Mouse (Mus musculus) CD4-positive, CD25-positive, alpha-beta regulatory T cell, adult 4 months (primary cell): ENCODE data around the gene Sema4b. TPM values are rescaled to one million over a fixed set of nuclear protein-coding genes. Genes with fewer than 3 reads are reported as not detected.
A peak's percentile ranks its signal among the peaks of the same experiment; 100 is the strongest.

ENCODE experiments used
- ATAC-seq: one replicate; pipeline ENCODE4 v1.8.0; 2017
- polyA plus RNA-seq, 2 experiments: library from polyadenylated mRNA; unstranded; fragments of 100-300 nt; shearing (Covaris generic); gene quantifications; one replicate each; pipeline ENCODE4 v1.2.1; 2017

Gene Sema4b
- 10 to 100 TPM; 19.2 to 26.0 TPM for polyA plus RNA-seq

DNA sequence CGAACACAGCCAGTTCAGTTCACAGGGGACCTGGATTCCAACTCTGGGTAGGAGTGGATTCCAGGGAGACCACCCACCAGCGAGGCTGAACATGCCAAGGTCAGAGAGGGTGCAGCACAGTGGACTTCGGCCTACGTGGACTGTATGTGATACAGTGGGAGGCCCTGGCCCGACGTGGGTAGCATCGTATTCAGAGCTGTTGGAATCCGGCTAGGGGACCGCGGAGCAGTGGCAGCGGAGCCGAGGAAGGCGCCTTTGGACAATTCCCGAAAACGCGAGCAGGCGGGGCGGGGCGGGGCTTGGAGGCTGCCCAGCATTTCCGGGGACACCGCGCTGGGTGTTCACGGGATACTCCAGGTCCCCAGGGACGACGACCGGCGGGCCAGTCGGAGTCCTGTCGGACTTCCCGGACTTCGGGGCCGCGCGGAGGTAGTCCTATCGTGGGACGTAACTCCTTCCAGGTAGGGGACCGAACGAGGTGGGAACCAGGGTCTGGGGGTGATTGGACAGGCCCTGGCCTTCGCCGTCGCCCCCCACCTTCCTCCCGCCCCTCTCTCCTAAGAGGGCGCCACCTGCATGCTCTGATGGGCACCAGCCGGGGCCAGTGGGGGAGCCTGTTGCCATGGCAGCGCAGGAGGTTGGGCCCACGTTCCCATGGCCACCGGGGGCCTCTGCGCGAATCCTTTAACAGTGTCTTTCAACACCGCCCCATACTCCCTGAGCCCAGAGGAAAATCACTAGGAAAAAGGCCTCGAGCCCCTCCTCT is at the start of gene Sema4b:
Sema4b (plus strand) TSS at position 311 of the 766 bp plus-strand sequence.
- ATAC-seq: peak; percentile 20

DNA sequence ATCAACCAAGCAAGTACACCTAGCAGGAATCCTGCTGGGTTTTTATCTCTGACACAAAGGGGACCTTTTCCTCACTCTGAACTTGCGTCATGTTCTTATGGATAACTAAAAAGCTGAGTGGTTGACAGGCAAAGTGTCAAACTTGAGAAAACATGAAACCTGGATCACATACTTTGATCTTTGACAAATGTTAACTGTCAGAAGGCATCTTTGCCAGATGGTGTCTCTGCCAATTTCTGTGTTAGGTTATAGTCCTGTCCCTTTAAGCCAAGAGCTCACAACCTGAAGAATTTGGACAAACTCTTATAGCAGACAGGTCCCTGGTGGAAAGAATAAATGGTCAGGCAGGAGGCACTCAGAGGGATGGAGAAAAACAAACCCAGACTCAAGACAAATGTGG is 48.3 kb upstream of the Sema4b start:
- ATAC-seq: no peak

DNA sequence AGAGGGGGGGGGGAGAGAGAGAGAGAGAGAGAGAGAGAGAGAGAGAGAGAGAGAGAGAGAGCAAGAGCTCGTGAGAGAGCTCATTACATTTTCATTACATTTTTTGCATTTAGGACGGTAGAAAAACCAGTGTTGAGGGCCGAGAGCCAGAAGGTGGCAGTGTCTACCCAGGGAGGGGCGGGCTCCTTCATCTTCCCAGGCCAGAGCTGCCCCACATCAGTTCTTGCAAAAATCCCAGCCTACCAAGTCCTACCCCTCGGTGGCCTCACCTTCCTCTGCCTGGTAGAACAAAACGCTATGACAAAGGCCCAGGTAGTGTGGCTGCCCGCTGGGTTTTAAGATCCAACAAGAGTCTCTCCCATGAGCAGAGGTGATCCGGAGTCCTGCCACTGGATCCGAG is 45.8 kb upstream of the Sema4b start:
- peak; percentile 81 for ATAC-seq

DNA sequence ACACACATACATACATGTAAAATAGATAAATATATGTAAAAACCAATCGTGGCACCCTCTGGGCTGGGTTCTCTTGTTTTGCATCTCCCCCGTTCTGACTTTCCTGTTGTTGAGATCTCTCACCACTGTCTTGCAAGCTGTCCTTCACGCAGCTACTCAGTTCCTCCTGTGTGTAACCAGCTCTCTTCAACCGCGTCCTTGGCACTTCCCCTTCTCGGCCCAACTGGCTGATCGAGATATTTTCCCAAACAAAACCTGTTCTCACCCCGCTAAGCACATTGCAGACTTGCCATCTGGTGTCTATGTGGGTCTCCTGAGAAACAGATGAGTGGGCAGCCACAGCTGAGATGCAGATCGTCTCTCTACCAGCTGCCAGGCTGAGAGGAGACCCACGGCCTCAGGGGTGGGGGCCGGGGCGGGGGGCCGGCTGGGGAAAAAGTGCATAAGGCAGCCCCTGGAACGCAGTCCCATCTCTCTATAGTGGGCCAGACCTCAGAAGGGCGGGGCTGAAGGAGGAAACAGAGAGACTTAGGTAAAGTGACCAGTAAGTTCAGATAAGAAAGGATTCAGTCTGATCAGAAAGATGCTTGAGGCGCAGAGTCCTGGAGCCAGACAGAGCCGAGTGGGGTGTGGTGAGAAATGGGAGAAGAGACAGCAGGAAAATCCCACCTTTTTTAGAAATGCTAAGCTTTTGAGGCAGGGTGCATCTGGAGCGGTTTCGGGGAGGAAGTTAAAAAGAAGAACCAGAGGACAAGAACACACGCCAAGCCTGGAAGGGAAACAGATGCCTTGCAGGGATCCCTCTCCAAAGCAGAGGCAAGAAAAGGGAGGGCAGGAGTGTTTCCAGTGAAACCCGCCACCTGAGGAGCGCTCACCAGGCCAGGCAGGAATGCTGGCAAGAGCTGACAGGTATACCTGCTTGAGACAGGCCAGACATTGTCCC is 43.0 kb upstream of the Sema4b start:
- ATAC-seq: peak; percentile 44

DNA sequence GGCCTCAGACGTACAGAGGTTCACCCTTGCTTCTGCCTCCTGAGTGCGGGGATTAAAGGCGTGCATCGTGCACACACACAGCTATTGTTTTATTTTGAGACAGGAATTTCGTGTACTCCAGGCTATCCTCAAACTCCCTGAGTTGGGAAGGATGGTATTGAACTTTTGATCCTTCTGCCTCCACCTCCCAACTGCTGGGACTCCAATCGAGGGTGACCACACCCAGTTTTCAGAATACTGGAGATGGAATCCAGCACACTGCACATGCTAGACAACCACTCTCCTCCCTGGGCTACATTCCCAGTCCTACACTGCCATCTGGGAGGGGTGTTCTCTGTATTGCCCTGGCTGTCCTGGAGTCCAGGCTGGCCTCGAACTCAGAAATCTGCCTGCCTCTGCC is 41.9 kb upstream of the Sema4b start:
- ATAC-seq: no peak

DNA sequence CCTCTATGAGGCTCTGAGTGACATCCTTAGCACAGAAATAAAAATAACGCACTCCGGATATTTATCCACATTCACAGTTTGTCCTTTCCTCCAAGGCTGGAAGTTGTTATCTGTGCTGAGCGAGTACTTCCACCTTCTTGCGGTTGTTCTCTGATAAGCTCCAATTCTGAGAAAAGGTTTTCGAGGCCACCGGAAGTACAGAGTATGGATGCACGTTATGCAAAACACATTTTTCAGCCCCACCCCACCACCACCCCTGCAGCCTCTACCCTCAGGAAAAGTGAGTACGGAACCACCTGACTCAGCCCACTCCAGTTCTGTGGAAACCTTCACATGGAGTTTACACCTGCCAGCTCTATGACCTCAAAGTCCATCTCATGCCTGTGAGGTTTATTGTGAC is 40.6 kb upstream of the Sema4b start:
- peak; percentile 80 for ATAC-seq

DNA sequence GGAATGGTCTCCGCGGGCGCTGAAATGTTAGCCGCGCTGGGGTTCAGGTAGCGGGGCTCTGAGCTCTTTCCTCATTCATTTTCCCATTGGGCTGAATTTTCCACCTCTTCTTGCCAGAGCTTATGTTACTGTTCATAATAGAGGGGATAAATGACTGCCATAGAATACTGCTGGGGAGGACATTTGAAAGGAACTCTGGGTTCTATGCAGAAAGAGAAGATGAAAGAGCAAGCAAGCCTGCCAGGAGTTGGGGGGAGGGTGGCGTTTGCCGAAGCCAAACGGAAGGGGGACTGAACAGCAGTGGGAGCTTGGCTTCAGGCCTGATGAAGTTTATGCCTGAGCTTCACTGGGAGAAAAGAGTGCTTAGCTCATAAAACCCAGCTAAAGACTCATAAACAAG is 37.3 kb upstream of the Sema4b start:
- ATAC-seq: no peak

DNA sequence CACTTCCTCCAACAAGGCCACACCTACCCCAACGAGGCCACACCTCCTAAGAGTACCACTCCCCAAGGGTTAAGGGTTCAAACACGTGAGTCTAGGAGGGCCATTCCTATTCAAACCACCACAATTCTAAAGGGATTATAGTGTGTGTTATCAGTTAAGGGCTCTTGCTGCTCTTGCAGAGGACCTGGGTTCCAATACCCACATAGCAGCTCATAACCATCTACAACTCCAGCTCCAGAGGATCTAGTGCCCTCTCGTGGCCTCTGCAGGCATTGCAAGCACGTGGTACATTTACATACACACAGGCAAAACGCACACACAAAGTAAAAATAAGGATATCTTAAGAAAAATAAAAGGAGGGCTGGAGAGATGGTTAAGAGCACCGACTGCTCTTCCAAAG is 34.5 kb upstream of the Sema4b start:
- ATAC-seq: no peak

DNA sequence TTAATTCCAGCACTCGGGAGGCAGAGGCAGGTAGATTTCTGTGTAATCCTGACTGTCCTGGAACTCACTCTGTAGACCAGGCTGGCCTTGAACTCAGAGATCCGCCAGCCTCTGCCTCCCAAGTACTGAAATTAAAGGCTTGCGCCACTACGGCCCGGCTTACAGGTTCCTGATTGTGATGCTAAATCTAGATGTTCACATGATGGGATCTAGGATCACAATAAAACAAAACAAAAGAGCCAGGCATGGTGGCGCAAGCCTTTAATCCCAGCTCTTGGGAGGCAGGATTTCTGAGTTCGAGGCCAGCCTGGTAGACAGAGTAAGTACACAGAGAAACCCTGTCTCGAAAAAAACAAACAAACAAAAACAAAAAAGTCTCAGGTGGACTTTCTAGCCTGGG is 33.9 kb upstream of the Sema4b start:
- ATAC-seq: no peak

DNA sequence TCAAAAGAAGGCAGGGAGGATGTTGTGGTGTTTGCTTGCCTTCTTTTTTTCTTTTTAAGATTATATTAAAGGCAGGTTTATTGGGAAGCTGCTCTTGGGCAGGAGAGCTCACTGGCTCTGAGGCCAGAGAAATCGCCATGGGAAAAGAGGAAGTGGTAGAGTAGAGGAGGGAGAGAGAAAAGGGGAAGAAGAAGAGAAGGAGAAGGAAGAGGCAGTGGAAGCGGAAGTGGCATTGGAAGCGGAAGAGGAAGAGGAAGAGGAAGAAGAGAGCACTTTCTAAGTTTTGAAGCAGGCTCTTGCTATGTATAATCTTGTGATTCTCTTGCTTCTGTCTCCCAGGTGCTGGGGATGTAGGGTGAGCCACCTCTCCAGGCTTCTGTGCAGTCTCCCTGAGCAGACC is 32.0 kb upstream of the Sema4b start:
- ATAC-seq: no peak

DNA sequence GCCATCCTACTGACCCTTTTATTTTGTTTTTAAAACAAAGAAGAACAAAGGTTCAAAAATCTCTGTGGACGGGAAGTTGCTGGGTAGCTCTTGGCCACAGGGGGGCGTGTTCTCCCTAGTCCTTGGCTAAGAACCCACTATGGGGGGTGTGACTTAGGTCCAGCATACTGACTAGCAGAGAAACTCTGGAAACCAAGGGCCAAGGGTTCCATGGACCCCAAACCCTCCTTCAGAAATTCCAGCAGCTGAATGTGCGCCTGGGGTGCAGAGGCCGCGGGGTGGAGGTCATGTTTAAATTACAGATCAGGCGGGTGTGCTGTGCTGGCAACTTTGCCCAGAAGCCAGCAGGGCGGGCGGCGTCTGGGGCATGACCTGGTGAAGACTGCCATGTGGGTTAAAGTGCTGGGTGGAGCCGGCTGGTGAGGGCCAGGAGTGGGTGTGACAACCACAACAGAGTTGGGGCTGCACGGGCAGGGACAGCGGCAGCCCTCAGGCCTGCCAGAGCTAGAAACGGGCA is 29.9 kb upstream of the Sema4b start:
- peak; percentile 70 for ATAC-seq

DNA sequence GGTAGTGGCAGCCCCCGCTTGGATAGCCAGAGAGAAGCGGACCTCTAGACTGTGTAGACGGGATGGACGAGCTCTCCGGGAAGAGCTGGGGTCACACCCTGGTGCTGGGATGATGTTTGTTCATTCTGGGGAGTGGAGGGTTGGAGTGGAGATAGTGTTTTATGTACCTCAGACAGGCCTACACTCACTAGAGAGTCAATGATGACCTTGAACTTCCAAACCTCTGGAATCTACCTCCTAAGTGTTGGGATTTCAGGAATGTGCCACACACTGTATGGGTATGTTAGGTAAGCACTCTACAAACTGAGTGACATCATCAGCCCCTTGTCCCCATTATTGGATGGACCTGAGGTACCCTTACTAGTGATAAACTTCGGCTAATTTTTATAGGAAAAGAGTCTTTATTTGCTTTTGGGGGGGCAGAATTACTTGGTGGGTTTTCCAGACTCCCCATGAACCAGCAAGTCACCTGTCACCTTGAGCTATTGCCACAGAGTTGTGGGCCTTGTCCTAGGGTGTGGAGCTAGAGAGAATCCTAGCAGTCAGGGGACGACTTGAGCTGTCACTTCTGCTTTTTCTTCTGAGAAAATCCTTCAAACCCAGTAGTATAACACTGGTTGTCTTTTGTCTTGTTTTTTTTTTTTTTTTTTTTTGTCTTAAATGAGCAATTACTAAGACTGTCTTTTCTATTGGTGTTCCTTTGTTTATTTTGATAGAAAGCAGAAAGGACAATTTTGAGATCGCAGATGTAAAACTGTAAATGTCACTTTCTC is 28.0 kb upstream of the Sema4b start:
- no peak for ATAC-seq

DNA sequence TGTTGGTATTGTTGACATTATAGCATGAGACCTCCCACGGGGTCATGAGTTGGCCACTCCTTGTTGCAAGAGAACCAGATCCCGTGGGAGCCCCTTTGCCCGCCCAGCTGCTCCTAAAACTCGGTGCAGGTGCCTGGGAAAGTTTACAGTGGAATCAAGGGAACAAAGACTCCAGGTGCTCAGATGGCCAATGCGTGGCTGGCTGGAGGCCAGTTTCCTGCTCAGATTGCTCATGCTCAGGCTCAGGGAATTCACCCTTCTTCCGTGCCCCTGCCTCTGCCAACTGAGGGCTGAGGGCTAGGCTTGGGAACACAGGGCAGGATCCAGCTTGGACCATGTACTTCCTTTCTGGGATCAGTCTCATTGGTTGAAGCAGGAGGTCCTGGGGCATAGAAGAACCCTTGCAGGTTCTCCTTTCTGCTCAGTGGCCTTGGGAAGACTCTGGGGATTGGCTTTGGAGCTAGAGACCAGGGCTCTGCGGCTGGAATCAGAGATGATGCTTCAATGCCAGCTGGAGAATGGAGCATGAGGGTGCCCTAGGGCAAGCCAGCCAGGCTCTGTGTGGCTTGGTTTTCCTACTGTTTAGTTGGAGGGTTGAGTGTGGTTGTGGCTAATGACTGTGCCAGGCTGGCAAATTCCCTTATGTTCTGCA is 26.2 kb upstream of the Sema4b start:
- no peak for ATAC-seq

DNA sequence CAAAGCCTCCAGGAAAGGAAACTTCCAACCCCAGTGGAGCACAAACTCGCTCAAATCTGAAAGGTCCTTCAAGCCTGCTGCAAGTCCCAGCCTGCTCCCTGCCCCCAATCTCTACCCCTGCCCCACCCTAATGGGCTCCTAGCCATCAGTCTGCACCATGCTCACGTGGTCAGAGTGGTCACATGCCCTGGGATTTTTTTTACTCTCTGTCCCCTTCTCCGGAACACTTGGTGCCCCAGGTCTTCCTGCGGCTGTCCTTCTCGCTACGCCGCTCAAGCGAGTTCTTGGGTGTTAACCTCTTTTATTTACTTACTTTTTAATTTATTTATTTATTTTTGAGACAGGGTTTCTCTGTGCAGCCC is 25.7 kb upstream of the Sema4b start:
- no peak for ATAC-seq

DNA sequence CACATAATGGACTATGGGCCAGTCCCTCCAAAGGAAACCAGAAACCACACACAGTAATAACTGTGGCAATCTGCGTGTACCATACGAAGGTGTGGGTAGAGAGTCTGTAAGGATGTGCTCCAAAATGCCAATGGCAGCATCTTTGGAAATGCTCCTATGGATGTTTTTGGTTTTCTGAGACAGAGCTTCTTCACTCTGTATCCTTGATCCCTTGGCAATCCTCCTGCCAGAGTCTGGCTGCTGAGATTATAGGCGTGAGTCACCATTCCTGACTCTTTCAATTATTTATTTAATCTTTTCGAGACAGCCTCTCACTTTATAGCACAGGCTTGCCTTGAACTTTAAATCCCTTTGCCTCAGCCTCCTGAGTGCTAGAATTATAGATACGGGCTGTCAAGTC is 21.2 kb upstream of the Sema4b start:
- ATAC-seq: no peak

DNA sequence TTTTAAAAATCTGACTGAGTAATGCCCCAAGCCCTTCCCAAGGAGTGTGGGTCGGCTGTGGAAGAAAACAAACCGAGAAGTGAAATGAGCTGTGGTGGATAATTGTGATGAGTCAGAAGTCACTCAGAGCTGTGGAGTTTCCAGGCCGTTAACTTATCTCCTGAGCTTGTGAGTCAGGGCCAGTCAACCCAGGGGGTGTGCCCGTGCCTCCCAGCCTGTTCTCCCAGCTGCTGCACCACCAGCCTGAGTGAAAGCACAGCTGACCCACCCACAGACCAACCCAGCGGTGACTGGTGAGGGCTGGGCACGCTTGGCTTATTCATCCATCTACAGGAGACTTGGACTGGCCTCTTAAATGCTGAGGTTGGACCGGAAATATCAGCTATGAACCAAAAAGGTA is 19.9 kb upstream of the Sema4b start:
- ATAC-seq: peak; percentile 70

DNA sequence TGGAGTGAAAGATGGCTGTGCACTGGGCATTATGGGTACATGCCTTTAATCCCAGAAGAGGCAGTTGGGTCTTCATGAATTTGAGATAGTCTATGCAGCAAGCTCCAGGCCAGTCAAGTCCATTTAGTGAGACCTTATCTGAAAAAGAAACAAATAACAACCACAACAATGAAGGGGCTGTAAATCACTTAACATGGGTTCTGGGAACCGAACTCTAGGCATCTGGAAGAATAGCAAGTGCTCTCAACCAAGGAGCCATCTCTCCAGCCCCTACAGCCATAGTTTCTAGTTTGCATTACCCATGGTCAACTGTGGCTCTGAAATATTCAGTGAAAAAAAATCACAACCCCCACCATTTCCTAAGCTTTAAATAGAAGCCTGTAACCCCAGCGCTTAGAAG is 16.8 kb upstream of the Sema4b start:
- no peak for ATAC-seq

DNA sequence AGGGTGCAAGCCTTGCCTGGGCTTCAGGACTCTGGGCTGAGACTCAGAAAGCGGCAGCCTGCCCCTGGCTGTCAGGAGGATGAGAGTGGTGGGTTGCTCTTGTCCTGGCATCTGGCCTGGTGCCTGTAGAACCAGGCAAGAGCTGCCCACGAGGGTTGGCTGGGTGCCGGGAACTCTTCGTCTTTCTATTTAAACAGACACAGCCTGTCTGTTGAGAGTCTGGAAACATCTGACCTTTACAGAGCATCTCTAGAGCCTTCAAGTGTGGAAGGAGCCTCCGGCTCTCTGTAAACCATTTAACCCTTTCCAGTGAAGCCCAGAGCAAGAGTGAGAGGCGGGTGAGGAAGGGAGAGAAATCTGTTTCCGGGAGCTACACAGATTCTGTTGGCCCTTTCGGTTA is 15.3 kb upstream of the Sema4b start:
- ATAC-seq: peak; percentile 72

DNA sequence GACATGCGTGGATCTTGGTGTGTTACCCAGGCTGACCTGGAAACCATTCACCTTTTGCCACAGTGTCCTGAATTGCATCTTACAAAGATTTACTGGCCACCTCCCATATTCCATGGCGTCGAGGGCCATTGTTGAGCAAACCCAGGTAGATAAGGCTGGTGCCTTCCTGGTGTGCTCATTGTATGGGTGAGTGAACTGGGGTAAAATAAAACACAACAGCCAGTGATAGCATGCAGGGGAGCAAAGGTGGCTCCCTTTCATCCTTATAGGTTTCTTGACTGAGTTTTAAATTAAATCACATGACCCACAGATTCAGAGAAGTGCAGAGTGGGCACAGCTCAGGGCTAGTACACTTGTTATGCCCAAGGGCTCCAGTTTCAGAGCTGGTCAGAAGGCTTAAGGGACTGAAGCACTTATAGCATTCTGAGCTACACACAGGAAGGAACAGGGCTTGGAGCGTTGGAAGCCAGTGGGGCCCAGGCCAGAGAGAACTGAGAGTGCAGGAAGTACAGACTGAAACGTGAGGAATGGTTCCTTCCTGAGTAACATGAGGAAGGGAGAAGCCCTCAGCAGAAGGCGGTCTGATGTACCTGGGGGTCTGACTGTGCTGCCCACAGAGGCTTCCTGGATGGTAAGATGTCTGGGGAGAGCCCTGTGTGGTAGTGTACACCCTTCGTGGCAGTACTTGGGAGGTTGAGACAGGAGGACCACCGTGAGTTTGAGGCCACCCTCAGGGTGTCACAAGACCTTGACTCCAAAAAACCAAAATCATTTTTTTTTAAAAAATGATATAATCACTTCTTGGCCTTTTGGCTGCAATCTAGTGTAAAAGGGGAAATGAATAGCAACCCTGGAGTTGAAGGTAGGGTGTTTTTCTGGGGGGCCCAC is 14.3 kb upstream of the Sema4b start:
- no peak for ATAC-seq

DNA sequence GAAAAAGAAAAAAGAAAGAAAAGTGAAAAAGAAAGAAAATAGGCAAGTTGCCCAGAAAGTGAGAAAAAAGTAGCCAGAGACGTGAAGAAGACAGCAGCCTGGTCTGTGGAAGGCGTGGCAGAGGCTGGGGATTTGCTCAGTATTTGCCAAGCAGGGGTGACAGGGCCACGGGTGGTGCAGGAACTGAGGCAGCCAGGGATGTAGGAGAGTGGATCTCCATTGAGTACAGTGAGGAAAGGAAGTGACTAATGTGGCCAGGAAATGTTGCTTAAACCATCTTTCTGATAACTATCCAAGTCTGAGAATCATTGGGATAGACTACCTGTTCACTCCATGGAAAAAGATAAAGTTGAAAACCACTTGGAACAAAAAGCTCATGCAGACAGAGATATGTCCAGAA is 10.5 kb upstream of the Sema4b start:
- no peak for ATAC-seq

DNA sequence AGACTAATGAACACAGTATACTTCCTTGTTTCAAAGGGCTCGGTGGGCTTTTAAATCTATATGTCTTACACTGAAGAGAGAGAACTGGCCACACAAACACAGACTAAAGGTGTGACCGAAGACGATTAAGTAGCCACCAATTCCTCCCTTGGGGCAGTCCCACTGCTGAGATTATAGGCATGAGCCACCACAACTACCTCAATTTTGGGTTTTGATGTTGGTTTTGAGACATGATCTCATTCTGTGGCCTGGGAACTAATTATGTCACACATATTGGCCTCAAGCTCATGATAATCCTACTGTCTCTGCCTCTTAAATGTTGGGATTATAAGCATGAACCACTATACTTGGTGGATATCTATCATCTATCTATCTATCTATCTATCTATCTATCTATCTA is 9.2 kb upstream of the Sema4b start:
- no peak for ATAC-seq
